Mouse (Mus musculus): ENCODE results near the gene Csf3.
A peak's percentile ranks its signal among the peaks of the same experiment; 100 is the strongest.
"Not testable (repeated sequence)": the region's sequence is repeated elsewhere in the genome, so short reads cannot be mapped to it uniquely, and the experiment has no call there.

Gene Csf3

DNA sequence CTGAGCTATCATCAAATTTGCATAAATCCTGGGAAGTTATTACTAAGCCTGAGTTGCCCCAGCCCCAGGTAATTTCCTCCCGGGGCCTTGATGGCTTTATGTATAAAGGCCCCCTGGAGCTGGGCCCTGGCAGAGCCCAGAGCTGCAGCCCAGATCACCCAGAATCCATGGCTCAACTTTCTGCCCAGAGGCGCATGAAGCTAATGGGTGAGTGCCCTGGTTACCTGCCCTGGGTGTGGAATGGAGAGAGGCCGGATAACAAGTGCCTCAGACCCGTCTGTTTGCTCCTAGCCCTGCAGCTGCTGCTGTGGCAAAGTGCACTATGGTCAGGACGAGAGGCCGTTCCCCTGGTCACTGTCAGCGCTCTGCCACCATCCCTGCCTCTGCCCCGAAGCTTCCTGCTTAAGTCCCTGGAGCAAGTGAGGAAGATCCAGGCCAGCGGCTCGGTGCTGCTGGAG, at the start of gene Csf3:
Csf3 (plus strand) TSS at position 51 of the 458 bp plus-strand sequence.
- DNase-seq (ENCODE audit: low spot score), result no peak

DNA sequence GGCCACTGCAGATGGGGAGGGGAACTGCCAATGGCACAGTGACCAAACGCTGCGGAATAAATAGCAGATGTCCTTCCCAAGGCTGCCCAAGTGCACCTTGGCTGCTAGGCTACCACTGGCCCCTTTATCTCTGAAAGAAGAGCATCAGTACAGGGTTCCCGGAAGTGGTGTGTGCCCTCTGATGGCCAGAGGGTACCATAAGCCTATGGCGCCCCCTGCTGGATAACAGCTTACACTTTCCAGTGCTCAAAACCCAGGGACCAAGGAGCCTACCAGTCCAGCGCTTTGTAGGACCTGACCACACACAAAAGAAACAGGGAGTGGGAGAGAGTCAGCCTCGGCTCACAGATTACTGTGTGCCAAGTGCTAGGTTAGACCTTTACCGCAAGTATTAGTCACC, 46.0 kb upstream of the Csf3 start:
- peak; percentile 13 for DNase-seq (ENCODE audit: low spot score)

DNA sequence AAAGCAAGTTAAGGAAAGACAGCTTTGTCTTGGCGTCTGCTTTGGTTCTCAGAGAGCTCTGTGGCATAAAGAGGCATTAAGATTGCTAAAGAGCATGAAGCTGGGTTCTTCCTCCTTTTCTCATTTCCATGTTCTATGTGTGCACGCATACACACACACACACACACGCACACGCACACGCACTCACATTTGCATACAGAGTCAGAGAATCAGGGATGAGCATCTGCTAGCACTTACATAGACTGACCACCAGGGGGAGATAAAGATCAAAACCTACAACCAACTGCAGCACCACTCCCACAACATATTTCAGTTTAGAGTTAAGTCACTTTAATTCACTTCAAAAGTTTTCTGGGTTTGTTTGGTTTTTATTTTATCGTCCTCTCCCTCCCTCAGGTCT, 40.5 kb upstream of the Csf3 start:
- DNase-seq (ENCODE audit: low spot score), result no peak

DNA sequence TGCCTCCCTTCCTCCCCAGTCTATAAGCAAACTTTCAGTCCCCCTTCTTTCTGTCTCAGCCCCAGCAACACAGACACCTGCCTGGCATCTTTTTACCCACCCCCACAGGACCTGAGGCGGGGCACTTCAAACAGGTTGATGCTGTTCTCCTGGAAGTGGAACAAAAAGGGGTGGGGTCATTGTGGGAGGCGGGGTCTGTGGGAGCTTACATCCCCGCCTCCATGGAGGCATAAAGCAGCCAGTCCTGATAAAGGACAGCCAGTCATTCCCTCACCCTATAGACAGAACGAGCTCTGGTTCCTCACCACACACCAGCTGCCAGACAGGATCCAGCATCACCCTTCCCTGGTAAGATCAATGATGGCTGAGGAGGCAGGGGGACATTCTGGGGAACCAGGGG, 37.0 kb upstream of the Csf3 start, which contains the start of gene Gsdma:
Gsdma (plus strand) TSS at position 261 of the 400 bp plus-strand sequence.
- no peak for DNase-seq (ENCODE audit: low spot score)

DNA sequence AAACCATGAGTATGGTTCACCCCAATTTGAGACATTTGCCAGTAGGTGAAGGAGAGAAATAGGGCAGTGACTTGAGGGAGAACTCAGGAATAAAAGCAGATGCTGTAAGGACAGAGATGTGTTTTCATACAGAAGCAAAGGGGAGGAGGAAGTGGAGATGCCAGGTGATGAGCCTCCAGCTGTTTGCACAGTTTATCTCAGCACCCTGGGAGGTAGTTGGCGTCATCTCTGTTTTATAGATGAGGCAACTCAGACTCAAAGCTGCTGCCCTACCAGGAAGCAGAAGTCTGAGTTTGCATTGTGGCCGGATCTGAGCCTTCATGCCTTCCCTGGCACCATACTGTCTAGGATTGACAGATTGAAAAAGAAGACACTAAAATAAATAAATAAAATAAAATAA, 32.1 kb upstream of the Csf3 start:
- no peak for DNase-seq (ENCODE audit: low spot score)

DNA sequence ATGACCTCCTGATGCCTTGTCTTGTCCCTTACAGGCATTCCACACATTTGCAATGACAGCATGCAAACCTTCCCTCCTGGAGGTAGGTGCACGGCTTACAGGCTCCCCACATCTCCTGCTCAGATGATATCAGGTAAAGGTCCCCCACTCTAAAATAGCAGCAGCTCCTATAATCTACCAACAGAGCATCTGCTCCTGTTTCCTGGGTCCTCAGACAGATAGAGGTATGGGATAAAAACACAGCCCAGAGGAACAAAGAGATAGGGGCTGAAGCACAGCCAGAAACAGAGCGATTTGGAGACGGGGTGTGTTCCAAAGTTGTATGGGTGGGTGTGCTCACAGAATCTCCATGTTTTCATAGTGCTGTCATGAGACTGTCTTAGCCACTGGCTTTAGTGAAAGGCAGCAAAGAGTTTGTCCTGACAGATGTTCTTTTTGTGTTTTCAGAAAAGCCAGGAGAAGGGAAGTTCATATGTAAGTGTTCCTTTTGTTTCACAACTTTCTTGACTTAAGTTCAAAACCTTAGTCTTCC, 29.7 kb upstream of the Csf3 start:
- no peak for DNase-seq (ENCODE audit: low spot score)

DNA sequence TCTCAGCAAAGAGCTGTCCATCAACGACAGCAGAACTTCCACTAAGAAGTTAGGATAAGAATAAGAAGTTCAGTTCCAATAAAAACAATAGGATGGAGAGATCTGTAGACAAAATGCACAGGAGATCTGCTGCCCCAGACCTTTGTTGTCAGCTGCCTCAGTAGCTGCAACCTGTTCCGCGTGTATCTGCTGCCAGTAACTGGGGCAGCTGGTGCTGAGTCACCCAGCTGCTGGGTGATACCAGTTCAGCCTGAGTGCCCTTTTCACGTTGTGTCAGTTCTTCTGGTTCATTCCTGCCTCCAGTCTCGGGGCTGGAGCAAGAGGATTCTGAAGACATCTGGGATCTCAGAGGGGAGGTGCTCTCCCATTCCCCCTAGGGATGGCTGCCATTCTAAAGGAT, 29.2 kb upstream of the Csf3 start:
- no peak for DNase-seq (ENCODE audit: low spot score)

DNA sequence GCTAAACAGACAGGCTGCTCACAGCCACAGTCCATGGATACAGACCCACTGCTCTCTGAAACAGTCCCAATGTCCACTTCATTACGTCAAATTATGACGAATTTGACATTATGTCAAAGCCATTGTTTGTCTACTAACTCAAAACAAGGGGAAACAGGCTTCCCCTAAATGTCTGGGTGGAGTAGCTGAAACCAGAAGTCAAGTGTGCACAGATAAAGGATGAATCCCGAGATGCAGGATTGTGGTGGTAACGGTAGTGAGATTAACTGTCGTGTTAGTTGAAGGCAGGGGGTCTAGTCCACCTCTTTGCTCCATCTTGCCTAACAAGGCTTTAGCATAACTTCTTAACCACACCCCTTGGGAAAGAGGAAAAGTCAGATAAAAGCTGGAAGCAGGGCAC, 28.6 kb upstream of the Csf3 start:
- DNase-seq (ENCODE audit: low spot score), result no peak

DNA sequence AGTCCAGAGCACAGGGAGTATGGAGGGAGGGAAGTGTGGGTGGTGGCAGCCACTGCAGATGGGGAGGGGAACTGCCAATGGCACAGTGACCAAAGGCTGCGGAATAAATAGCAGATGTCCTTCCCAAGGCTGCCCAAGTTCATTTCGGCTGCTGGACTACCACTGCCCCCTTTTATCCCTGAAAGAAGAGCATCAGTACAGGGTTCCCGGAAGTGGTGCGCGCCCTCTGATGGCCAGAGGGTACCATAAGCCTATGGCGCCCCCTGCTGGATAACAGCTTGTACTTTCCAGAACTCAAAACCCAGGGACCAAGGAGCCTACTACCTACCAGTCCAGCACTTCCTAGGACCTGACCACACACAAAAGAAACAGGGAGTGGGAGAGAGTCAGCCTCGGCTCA, 27.9 kb upstream of the Csf3 start:
- DNase-seq (ENCODE audit: low spot score), result peak; percentile 34

DNA sequence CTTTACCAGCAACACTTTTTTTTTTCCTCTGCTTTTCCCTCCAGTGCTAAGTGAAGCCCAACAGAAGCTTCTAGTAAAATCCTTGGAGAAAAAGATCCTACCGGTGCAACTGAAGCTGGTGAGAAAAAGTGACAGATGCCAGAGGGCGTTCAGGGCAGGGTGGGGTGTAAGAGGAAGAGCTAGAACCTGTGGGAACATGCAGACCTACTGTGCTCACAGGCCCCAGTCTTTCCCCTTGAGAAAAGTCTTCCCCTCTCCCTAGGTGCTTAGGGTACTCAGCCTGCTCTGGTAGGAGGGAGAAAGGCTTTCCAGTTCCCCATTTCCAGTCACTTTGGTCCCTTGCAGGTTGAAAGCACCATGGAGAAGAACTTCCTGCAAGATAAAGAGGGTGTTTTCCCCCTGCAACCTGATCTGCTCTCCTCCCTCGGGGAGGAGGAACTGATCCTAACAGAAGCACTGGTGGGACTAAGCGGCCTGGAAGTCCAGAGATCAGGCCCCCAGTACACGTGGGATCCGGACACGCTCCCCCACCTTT, 25.2 kb upstream of the Csf3 start:
- DNase-seq (ENCODE audit: low spot score), result no peak

DNA sequence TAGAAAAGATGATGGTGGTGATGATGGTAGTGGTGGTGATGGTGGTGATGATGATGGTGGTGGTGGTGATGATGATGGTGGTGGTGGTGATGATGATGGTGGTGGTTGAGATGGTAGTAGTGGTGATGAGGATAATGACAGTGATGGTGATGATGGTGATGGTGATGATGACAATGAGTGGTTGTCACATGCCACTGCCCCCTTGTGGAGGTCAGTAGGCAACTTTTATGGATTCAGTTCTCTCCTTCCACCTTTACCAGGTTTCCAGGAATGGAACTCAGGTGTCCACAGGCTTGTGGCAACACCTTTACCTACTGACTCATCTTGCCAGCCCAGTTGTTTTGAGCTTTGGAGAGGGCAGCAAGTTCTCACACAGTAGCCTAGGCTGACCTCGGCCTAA, 21.0 kb upstream of the Csf3 start:
- DNase-seq (ENCODE audit: low spot score), result no peak

DNA sequence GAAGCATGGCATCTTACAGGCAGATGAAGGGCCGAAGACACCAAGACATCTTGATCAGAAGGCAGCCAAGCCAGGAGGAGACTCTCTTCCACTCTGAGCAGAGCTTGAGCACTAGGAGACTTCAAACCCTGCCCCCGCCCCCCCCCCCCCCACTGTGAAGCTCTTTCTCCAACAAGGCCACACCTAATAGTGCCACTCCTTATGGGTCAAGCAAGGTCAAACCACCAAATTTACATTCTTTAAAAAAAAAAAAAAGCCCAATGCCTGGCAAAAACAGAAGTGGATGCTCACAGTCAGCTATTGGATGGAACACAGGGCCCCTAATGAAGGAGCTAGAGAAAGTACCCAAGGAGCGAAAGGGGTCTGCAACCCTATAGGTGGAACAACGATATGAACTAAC, 20.5 kb upstream of the Csf3 start:
- DNase-seq (ENCODE audit: low spot score), result not testable (repeated sequence)

DNA sequence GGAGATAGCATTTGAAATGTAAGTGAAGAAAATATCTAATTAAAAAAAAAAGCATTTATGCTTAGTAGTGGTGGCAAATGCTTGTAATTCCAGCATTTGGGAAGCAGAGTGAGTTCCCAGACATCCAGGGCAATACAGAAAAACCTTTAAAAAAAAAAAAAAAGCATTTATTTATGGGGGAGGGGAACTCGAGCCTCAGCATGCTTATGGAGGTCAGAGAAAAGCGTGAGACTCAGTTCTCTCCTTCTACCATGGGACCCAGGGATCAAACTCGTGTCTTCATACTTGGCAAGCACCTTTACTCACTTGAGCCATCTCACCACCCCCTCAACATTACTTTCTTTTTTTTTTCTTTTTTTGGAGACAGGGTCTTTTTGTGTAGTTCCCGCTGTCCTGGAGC, 19.9 kb upstream of the Csf3 start:
- no peak for DNase-seq (ENCODE audit: low spot score)

DNA sequence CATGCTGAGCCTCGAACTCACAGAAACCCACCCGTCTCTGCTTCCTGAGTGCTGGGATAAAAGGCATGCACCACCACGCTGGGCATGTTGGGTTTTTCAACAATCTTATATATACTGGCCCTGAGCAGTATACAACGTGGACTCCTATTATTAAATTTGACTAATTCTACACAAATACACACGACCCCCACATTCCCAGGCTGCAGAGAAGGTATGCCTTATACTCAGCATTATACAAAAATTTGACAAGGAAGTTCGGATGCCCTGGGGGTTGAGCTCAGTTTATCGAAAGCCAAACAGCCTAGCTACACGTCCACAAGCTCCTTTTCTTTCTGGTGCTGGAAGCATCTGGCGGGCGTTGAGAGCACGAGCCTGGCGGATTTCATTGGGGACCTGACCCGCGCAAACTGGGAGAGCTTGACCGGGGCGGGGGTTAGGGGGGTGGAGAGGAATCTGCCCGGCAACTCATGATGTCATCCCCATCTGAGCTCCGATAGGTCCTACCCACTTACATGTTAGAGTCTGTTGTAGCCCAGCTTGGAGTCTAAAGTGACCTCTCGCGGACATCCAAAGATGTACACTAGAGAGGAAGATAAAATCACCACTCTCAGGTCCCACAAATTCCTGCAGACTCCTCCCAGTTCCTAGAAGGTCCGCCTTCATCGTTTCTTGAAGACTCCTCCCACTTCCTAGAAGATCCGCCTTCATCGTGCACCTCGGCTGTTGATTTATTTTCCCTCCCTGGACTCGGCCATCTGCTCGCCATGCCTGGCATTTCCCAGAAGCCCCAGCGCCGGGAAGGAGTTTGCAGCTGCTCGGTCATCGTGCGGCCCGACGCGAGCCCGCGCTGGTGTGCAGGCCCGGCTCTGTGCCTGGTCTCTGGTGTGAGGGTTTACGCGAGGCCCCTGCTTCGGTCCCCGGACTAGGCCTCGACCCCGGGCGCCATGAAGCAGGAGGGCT, 19.0 kb upstream of the Csf3 start, which contains the start of gene Psmd3:
Psmd3 (plus strand) TSS at position 769 of the 960 bp plus-strand sequence.
- DNase-seq (ENCODE audit: low spot score), result peak; percentile 94

DNA sequence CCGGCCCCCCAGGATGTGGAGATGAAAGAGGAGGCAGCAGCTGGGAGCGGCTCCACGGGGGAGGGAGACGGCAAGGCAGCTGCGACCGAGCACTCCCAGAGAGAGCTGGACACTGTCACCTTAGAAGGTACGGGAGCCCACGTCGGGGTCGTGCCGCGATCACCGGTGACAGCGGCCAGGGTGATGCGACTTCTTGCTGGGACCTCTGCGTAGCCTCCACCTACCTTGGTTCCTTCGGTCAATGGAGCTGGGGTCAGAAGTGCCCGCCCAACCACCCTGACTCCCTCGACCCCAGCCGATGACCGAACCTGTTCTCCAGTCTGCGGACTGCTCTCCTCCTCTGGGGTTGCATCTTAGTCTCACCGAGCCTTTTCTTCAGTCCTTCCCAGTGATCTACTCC, 18.3 kb upstream of the Csf3 start:
- no peak for DNase-seq (ENCODE audit: low spot score)

DNA sequence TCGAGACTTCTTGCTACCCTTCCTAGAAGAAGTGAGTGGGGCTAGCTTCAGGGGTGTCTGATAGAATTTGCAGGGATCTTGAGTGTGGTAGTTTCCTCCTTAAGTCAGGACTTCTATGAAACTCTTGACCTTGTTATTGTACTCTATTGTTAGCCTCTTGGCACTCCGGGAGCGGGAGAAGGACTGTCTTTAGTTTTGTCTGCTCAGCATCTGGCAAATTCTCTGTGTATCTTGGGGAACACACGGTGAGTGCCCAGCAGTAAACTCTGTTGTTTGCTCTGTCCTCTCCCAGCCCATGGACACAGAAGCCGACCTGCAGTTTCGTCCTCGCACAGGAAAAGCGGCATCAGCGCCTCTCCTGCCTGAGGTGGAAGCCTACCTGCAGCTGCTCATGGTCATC, 15.4 kb upstream of the Csf3 start:
- DNase-seq (ENCODE audit: low spot score), result no peak

DNA sequence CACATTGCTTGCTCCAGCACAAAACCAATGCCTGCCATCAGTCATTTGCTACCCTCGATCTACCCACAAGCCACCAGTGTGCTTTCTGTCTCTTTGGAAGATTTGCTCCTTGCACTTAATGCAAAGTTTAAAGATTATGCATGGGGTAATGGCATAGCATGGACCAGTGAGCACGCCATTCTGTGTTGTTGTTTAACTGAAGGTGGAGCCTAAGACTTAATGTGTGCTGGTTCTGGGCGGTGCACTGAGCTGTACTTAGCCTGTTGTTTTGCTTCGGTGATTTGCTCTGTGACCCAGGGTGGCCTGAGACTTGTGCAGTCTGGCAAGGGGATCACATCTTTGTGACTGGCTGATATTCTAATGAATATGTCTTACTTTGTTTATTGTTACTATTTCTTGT, 14.1 kb upstream of the Csf3 start:
- no peak for DNase-seq (ENCODE audit: low spot score)

DNA sequence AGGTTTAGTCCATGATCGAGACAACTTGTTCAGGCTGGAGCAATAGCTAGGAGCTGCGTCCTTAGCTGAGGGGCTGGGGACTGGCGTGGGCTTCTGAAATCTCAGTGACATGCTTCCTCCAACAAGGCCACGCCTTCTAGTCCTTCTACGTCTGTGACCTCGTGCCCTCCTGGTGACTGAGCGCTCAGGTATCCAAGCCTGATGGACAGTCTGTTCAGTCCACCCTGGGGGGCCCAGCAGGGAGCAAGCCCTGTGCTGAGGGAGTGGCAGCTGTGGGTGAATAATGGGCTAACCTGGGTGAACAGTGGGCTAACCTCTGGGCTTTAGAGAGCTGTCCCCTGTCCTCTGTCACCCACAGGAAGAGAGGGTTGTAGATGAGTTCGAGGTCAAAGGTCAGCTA, 13.1 kb upstream of the Csf3 start:
- no peak for DNase-seq (ENCODE audit: low spot score)

DNA sequence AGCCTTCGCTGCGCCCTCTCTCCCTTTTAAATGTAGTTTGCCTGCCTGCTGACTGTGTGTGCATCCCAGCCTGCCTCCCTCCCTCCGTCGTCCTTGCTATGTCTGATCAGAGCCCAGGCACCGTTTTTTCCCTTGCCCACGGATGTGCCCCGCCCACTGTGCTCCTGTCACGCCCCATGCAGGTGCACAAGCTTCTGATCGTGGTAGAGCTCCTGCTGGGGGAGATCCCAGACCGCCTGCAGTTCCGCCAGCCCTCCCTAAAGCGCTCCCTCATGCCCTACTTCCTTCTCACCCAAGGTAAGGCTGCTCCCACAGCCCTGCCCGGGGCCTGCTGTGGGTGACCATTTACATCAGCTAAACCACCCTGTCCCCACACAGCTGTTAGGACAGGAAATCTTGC, 7.9 kb upstream of the Csf3 start:
- no peak for DNase-seq (ENCODE audit: low spot score)

DNA sequence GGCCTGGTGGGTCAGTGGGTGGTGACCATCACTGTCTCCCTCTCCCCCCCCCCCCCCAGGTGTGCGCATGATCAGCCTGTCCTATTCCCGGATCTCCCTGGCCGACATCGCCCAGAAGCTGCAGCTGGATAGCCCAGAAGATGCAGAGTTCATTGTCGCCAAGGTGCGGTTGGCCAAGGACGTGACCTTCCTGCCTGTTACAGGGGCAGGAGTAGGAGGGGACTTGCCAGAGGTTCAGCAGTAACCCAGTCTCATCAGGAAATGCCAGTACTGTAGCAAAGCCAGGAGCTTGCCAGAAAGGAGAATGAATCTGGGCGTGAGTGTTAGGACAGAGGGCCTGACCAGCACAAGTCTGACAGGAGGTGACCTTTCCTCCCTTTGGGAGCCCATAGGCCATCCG, 7.3 kb upstream of the Csf3 start:
- DNase-seq (ENCODE audit: low spot score), result no peak

DNA sequence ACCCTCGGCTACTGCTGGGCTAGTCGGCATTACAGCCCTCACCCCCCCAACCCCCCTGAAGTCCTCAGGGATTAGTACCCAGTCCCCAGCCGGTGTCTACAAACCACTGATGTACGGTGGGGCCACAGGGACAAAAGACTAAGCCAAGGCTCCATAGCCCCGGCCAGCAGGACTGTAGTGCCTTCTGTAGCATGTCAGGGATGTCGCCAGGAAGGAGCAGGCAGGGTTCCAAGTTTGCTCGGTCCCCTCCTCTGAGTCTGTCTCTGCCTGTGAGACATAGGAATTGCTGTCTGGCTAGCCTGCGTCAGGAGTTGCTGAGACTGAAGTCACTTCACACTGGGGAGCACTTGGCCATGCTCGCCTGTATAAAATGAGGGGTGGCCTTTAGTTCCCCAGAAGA, 6.8 kb upstream of the Csf3 start:
- DNase-seq (ENCODE audit: low spot score), result no peak

DNA sequence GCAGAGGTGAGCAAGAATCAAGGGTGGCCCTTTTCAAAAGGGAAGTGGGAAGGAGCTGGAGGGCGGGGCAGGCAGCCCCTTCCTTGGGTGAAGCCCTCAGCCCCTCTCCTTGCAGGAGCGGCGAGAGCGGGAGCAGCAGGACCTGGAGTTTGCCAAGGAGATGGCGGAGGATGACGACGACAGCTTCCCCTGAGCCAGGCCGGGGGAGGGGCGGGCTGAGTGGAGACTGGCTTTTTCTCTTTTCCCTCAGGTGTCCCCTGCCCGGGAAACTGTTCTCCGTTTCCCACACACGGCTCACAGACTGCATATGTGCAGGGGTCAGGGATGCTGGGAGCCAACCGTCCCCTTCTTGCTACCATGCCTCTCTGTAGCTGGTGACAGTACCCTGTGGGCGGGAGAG, 5.7 kb upstream of the Csf3 start:
- no peak for DNase-seq (ENCODE audit: low spot score)

Data from ovary, adult 18-20 months (tissue).